Mouse (Mus musculus): ENCODE measurements around the gene Kif2a.

- TF ChIP-seq POLR2A (IDR thresholded peaks at IDR 0.05; ENCODE audit: extremely low read depth, insufficient read depth, low read length) (no peak), CTCF (IDR thresholded peaks at IDR 0.05; ENCODE audit: extremely low read depth, insufficient read depth, low read length) (no peak)
Observed at GRCm38 (mm10) chr13:107044229-107044628, 22.3 kb upstream of the Kif2a start.

Data from cortical plate, adult 2 months (tissue).